Mouse (Mus musculus) heart, embryonic 14.5 days (tissue): ENCODE results near the gene Tns1. TPM values are rescaled to one million over a fixed set of nuclear protein-coding genes. Genes with fewer than 3 reads are reported as not detected.

Source experiments
- ATAC-seq: fragments of 200-750 bp; cut with Nextera tagmentation; 2 replicates; pipeline ENCODE4 v1.8.0; 2017; ENCODE audit warnings: low read depth, moderate TSS enrichment; ENCODE audit not compliant: insufficient number of reproducible peaks, insufficient read depth, low FRiP score
- H3K27ac ChIP-seq, 2 experiments: fragments of 200-500 bp in 1 of 2; fragments of 300-500 bp in 1 of 2; sonication (generic) in 1 of 2; replicated peaks in 1 of 2; 2 replicates each; pipeline ENCODE4 v1.5.1; 2012 to 2014; ENCODE audit warnings: low read depth in 2 of 2, low read length in 2 of 2, control low read depth in 1 of 2, mild to moderate bottlenecking in 1 of 2, mixed read lengths in 1 of 2; ENCODE audit not compliant: control insufficient read depth in 1 of 2, insufficient read depth in 1 of 2
- H3K27me3 ChIP-seq: fragments of 300-500 bp; sonication (generic); 2 replicates; pipeline ENCODE4 v1.6.1; 2014; ENCODE audit warnings: mild to moderate bottlenecking, low read length, control low read depth; ENCODE audit not compliant: control insufficient read depth, insufficient read depth
- H3K36me3 ChIP-seq: fragments of 300-500 bp; sonication (generic); 2 replicates; pipeline ENCODE4 v1.6.1; 2014; ENCODE audit warnings: mild to moderate bottlenecking, control low read depth, low read length, mixed read lengths; ENCODE audit not compliant: control insufficient read depth, insufficient read depth
- H3K4me1 ChIP-seq, 2 experiments: fragments of 200-500 bp in 1 of 2; fragments of 300-500 bp in 1 of 2; sonication (generic) in 1 of 2; 2 replicates each; pipeline ENCODE4 v1.6.1; 2012 to 2014; ENCODE audit warnings: low read length in 2 of 2, control low read depth in 1 of 2, mixed read lengths in 1 of 2; ENCODE audit not compliant: control insufficient read depth in 2 of 2, insufficient read depth in 2 of 2
- H3K4me2 ChIP-seq: fragments of 300-500 bp; sonication (generic); 2 replicates; pipeline ENCODE4 v1.6.1; 2014; ENCODE audit warnings: mild to moderate bottlenecking, low read length
- H3K4me3 ChIP-seq, 2 experiments: fragments of 200-500 bp in 1 of 2; fragments of 300-500 bp in 1 of 2; sonication (generic) in 1 of 2; 2 replicates each; pipeline ENCODE4 v1.5.1; 2012 to 2014; ENCODE audit warnings: low read length in 2 of 2, mild to moderate bottlenecking in 2 of 2, control low read depth in 1 of 2, low read depth in 1 of 2, moderate library complexity in 1 of 2; ENCODE audit not compliant: control insufficient read depth in 1 of 2, insufficient read depth in 1 of 2
- H3K9ac ChIP-seq: fragments of 300-500 bp; sonication (generic); 2 replicates; pipeline ENCODE4 v1.6.1; 2014; ENCODE audit warnings: mild to moderate bottlenecking, low read length
- H3K9me3 ChIP-seq: fragments of 300-500 bp; sonication (generic); 2 replicates; pipeline ENCODE4 v1.6.1; 2016; ENCODE audit warnings: low read length, control low read depth; ENCODE audit not compliant: control insufficient read depth
- WGBS: fragments of 180-500 bp; shearing (Covaris S2); extraction: QIAGEN DNeasy Blood & Tissue Kit; methylation state at CpG from one replicate; pipeline ENCODE4 v1.1.7; 2014; 5-methylcytosine and 5-hydroxymethylcytosine counted together
- polyA plus RNA-seq: library from polyadenylated mRNA; unstranded; fragments of >200 nt; fragmentation: Nextera tagmentation; extraction: Ambion mirVana; gene quantifications from 2 replicates; pipeline ENCODE4 v1.2.1, GENCODE M21; 2014

Tns1 gene
- polyA plus RNA-seq, 1 experiment from 2014 or later, result 125 TPM

DNA sequence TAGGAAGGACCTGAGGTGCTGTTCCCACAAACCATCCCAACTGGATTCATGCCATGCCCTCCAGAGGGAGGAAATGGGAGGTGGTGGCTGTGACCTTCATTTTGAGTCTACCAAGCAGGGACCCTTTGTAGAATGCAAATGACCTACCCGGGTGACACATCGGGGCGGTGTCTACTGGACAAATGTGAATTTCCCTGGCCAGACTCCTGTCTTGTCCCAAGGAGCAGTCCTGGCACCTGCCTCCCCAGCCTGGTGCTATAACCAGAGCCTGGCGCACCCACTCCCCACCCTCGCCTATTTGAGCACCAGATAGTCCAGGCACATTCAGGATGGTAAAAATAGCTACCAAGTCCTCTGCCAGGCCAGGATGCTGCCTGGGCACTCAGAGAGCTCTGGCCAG is 162.2 kb downstream of the Tns1 start:
- Histone ChIP-seq H3K36me3 (peaks cover 35% of the 10 kb centered on the region), H3K4me3 (peak overlapping the region; percentile 60 to 65), H3K4me2 (peak overlapping the region; percentile 82), H3K27me3 (no peaks in the 10 kb centered on the region), H3K27ac (peak overlapping the region; percentile 99), H3K9me3 (no peaks in the 10 kb centered on the region), H3K4me1 (peaks cover 79 to 94% of the 10 kb centered on the region in 2 experiments), H3K9ac (peak overlapping the region; percentile 92)
- WGBS, result 41% methylated on average over 5 of the region's 5 CpGs
- ATAC-seq, result no peak

DNA sequence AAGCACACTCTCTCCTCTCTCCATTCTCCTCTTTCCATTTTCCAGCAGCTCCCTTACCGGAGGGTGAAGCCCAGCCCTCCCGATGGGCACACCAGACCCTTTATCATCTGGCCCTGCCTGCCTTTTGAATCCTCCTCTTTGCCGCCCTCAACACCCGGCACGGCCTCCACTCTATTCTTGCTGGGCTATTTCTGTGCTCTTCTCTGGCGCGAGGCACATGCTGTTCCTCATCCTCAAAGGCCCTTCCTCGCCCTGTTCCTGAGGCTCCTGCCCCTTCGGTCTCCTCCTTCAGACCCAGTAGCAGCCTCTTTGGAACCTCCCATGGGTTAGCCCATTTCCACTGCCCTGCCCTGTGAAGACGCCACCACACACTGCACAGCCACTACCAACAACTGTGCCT is 164.5 kb downstream of the Tns1 start:
- peak overlapping the region; percentile 73 to 84 for H3K27ac ChIP-seq
- H3K9me3 ChIP-seq, result no peaks in the 10 kb centered on the region
- H3K4me3 ChIP-seq, result peak overlapping the region; percentile 20 to 24
- H3K36me3 ChIP-seq, result peaks cover 34% of the 10 kb centered on the region
- no peaks in the 10 kb centered on the region for H3K27me3 ChIP-seq
- 44% methylated on average over 10 of the region's 10 CpGs for WGBS
- peaks cover 83 to 97% of the 10 kb centered on the region in 2 experiments for H3K4me1 ChIP-seq
- peak overlapping the region; percentile 67 for H3K9ac ChIP-seq
- ATAC-seq, result no peak
- peak overlapping the region; percentile 82 for H3K4me2 ChIP-seq

DNA sequence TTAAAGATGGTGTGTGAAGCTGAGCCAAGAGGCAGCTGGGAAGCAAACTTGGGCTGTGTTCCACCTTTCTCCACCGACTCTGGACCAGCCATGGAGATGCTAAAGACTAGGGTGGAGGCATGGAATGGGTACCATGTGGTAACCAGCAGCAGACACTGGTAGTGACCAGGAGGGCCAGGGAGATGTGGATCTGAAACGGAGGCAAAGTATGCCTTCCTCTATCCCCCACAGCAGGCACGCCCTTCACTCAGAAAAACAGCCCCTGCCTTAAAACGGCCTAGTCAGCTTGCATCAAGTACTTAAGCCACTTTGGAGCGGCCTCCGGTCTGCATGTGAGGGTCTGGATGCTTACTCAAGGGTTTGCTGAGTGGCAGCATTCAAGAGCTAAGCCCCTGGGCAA is 164.9 kb downstream of the Tns1 start:
- Histone ChIP-seq H3K4me2 (peak overlapping the region; percentile 82), H3K9ac (peak overlapping the region; percentile 67), H3K27me3 (no peaks in the 10 kb centered on the region), H3K9me3 (no peaks in the 10 kb centered on the region), H3K4me3 (peak overlapping the region; percentile 20 to 24), H3K4me1 (peaks cover 81 to 97% of the 10 kb centered on the region in 2 experiments), H3K36me3 (peaks cover 38% of the 10 kb centered on the region), H3K27ac (peak overlapping the region; percentile 73 to 84)
- ATAC-seq, result no peak
- WGBS, result 37% methylated on average over 6 of the region's 6 CpGs

DNA sequence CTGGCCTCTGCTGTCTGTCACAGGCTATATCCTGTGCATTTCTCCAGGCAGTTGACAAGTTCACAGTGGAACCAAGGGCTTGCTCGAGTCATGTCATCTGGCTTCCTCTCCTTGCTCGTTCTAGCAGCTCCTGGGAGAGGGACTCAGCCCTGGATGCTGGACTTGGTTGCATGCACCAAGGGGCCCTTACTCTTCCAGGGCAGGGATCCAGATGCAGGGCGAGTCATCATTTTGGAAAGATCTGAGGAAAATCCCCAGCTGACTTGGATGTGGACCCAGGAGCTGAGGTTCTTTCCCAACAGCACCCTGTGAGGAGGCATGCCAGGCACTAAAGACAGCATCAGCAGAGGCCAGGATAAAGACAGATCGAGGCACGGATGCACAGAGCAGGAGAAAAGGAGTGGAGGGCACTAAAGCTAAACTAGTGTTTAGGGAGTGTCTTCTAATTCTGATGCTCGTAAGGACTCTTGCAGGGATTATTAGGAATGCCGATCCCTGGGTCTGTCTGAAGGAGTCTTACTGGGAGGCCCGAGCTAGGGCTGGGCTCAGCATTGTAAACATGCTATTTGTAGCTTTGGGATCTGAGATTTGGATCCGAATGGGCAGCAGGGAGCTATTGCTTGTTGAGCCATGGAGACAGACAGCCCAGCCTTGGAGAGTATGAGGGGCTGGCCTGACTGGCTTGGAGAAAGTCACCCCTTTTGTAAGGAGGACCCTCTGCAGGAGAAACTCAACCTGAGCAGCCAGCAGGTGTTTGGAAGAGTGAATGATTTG is 165.9 kb downstream of the Tns1 start:
- Histone ChIP-seq H3K4me2 (peak overlapping the region; percentile 82), H3K27ac (peak overlapping the region; percentile 75 to 84), H3K4me1 (peaks cover 78 to 97% of the 10 kb centered on the region in 2 experiments), H3K27me3 (no peaks in the 10 kb centered on the region), H3K4me3 (no peak overlapping the region), H3K9me3 (no peaks in the 10 kb centered on the region), H3K36me3 (peaks cover 48% of the 10 kb centered on the region), H3K9ac (peak overlapping the region; percentile 52)
- 32% methylated on average over 9 of the region's 9 CpGs for WGBS
- no peak for ATAC-seq

DNA sequence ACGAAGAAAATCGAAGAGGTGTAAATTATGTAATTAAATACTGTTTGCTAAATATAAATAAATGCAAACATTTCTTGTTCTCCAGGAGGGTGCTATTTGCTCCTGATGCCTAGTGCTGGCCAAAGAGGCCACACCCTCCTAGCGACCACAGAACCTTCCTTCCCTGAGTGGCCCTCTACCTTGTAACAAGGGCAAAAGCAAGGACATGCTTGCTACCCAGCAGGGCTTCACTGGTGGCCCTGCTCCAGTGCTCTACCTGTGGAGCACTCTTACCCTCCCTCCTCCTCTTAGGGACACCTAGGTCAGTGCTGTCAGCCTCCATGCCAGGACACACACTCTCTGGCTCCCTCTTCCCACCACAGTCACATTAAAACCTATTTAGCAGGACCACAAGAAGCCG is 166.8 kb downstream of the Tns1 start:
- 61% methylated on average over 4 of the region's 4 CpGs for WGBS
- Histone ChIP-seq H3K9ac (peak overlapping the region; percentile 52), H3K4me1 (peaks cover 71 to 95% of the 10 kb centered on the region in 2 experiments)

DNA sequence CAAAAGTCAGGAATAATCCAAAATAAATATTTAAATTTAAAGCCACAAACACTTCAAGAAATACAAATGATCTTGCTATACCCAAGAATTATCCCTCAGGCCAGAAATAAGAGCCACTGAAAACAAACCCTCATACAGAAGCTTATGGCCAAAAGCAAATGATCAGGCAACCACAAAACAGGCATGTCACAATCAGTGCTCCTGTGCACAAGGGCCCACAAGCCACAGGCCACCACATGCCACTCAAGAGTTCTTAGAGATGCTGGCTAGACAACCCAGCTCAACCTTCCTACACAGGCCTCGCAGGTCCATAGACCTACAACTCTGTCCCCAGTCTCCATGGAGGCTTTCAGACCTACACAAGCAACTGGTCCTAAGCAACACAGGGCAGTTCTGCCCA is 167.9 kb downstream of the Tns1 start:
- Histone ChIP-seq H3K9ac (peak overlapping the region; percentile 60), H3K27me3 (no peaks in the 10 kb centered on the region), H3K27ac (peak overlapping the region; percentile 75 to 84), H3K4me3 (no peak overlapping the region), H3K36me3 (peaks cover 65% of the 10 kb centered on the region), H3K9me3 (no peaks in the 10 kb centered on the region), H3K4me1 (peaks cover 65 to 92% of the 10 kb centered on the region in 2 experiments), H3K4me2 (peak overlapping the region; percentile 31)
- 78% methylated on average over 1 of the region's 1 CpGs for WGBS
- no peak for ATAC-seq

More for the DNA sequence above, 166.8 kb downstream of the Tns1 start:
- peaks cover 58% of the 10 kb centered on the region for H3K36me3 ChIP-seq
- peak overlapping the region; percentile 31 for H3K4me2 ChIP-seq
- H3K27me3 ChIP-seq, result no peaks in the 10 kb centered on the region
- H3K4me3 ChIP-seq, result no peak overlapping the region
- no peak for ATAC-seq
- H3K9me3 ChIP-seq, result no peaks in the 10 kb centered on the region
- peak overlapping the region; percentile 75 to 84 for H3K27ac ChIP-seq

DNA sequence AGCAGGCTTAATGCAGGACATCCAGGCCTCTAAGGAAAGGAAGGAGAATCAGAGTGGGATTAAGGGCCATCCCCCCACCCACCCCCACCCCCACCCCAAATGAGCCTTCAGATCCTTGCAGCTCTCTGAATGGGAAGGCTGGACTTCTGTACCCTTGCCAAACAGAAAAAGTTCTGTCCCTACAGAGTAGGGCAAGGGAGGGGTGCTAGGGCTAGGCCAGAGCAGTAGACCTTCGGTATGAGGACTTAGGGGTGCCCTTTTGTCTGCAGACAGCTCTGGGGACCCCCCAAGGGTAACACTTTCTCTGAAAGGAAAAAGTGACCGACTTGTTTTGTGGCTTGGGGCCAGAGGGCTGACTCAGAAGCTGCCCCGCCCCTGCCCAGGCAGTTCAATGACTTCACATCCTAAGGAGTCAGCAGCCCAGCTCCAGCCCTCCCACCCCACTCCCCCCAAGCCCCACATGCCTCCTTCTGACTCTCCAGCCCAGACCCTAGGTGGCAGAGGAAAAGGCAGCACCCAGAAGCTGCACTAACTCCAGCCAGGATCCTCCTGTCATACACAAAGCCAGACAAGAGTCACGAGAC is 168.9 kb downstream of the Tns1 start:
- peaks cover 63 to 92% of the 10 kb centered on the region in 2 experiments for H3K4me1 ChIP-seq
- peak overlapping the region; percentile 31 for H3K9ac ChIP-seq
- peak; percentile 42; the same call in 1 of the 2 replicates for ATAC-seq
- H3K4me2 ChIP-seq, result peak overlapping the region; percentile 31
- peaks cover 65% of the 10 kb centered on the region for H3K36me3 ChIP-seq
- no peak overlapping the region for H3K4me3 ChIP-seq
- WGBS, result 6% methylated on average over 4 of the region's 4 CpGs
- H3K27ac ChIP-seq, result peak overlapping the region; percentile 79 to 84
- H3K27me3 ChIP-seq, result no peaks in the 10 kb centered on the region
- no peaks in the 10 kb centered on the region for H3K9me3 ChIP-seq
